Mouse (Mus musculus): Measurements from ENCODE around the gene Stk11. TPM values are rescaled to one million over a fixed set of nuclear protein-coding genes. Genes with fewer than 3 reads are reported as not detected.

Gene Stk11
- polyA plus RNA-seq, 1 experiment from 2014 or later, result 21.1 TPM

DNA sequence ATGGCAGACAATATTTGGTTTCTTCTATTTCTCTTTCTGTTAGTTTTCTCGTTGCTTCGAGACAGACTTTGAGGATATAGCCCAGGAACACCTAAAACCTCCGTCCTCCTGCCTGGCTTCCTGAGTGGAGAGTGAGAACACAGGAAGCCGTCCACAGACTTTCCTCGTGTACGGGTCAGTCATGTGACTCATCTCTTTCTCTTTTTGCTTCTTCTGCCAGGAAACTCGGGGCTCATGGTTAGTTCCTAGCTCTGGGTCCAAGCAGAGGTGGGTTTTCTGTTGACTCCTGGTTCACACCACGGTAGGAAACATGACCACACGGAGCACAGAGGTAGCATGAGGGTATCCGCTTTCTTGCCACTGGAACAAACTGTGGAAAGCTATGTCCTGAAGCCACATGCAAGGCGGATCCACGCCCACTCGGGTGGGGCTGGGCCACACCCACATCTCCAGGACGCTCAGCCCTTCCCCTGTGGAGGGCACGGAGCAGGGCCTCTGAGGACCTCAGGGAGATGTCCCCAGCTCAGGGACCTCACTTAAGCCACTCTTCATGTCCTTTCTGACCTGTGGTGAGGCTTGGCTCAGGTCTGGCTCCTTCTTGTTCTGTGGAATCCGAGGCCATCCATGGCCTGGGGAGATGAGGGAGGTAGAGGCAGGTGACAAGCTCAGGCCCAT lies 35.1 kb upstream of the Stk11 start:
- Histone ChIP-seq H3K27ac (peak overlapping the region; percentile 23; the same call in 1 of the 2 replicates), H3K36me3 (peaks cover 76% of the 10 kb centered on the region)
- no peak for DNase-seq (ENCODE audit: low spot score)

DNA sequence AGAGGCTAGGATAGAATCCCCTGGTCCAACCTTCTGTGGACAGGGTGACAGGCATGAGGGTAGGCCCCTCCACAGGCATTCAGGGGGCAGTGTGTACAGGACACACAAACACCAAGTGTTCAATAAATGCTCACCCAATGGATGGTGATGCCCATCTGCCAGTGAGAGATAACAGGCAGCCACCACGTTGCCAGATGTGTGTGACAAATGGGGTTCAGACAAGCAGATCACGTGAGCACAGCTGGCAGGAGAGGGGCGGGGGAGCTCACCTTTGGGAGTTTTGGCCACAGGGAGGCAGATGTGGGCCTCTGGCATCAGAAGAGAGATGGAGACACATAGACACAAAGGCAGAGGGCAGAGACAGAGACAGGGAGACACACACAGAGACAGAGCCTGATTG lies 34.5 kb upstream of the Stk11 start:
- Histone ChIP-seq H3K36me3 (peaks cover 79% of the 10 kb centered on the region), H3K4me1 (replicated peaks) (peaks cover 5% of the 10 kb centered on the region), H3K4me3 (no peak overlapping the region), H3K27me3 (ENCODE audit: insufficient read depth, poor library complexity, severe bottlenecking) (no peaks in the 10 kb centered on the region), H3K9me3 (no peaks in the 10 kb centered on the region), H3K27ac (peak overlapping the region; percentile 23; the same call in 1 of the 2 replicates)
- DNase-seq (ENCODE audit: low spot score), result no peak
- WGBS, result 76% methylated on average over 3 of the region's 3 CpGs

More for the DNA sequence above, 35.1 kb upstream of the Stk11 start:
- Histone ChIP-seq H3K27me3 (ENCODE audit: insufficient read depth, poor library complexity, severe bottlenecking) (no peaks in the 10 kb centered on the region), H3K4me1 (replicated peaks) (peaks cover 11% of the 10 kb centered on the region), H3K4me3 (no peak overlapping the region), H3K9me3 (no peaks in the 10 kb centered on the region)
- 87% methylated on average over 16 of the region's 16 CpGs for WGBS

DNA sequence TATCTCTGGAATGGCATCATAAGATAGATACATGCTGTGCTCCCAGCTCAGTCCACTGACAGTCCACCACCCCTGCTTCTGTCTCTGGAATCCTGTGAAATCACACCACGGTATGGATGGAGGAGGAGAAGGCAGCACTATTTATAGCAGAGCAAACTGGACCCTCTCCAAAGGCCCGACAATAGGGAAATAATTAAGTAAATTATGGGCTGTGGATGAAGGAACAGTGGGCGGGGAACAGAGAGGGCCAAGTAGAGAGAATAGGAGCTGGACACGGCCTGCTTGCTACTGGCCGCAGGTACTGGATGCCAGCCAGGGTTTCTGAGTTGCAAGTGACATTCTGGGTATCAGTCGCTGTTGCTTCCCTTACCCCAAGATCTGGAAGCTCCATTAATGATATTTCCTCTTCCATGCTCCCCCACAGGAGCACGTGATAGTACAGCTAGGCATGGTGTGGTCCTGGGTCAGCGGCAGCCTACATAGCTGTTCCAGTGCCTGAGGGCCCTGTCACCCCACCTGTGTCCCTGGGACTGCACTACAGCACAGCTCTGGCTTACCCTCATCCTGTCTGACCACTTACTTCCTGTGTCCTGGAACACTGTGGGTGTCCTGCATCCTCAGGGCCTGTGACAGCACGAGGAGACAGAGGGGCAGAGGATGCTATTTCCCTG lies 30.7 kb upstream of the Stk11 start:
- no peaks in the 10 kb centered on the region for H3K9me3 ChIP-seq

DNA sequence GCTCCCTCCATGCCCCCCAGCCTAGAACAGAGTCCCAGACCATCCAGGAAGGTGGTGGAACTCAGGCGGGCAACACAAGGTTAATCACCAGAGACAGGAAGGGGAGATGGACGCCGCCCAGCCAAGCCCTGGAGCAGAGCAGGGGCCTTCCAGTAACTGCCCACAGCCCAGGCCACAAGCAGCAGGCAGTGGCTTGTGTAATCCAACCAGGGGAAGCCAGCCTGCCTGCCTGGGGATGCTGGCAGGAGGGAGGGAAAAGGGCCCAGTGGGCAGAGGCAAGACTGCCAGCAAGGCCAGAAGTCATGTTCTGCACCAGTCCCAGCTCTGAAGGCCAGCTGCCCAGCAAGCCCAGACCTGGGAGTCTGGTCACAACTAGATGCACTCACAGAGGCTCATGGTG lies 28.8 kb upstream of the Stk11 start:
- Histone ChIP-seq H3K36me3 (peaks cover 50% of the 10 kb centered on the region), H3K27me3 (ENCODE audit: insufficient read depth, poor library complexity, severe bottlenecking) (no peaks in the 10 kb centered on the region), H3K4me3 (no peak overlapping the region), H3K9me3 (no peaks in the 10 kb centered on the region), H3K4me1 (replicated peaks) (peaks cover 7% of the 10 kb centered on the region), H3K27ac (no peak overlapping the region)
- no peak for DNase-seq (ENCODE audit: low spot score)
- WGBS, result 92% methylated on average over 3 of the region's 3 CpGs

More for the DNA sequence above, 30.7 kb upstream of the Stk11 start:
- Histone ChIP-seq H3K36me3 (peaks cover 62% of the 10 kb centered on the region), H3K4me1 (replicated peaks) (peaks cover 10% of the 10 kb centered on the region), H3K4me3 (no peak overlapping the region), H3K27me3 (ENCODE audit: insufficient read depth, poor library complexity, severe bottlenecking) (no peaks in the 10 kb centered on the region), H3K27ac (no peak overlapping the region)
- WGBS, result 87% methylated on average over 9 of the region's 9 CpGs
- DNase-seq (ENCODE audit: low spot score), result no peak

DNA sequence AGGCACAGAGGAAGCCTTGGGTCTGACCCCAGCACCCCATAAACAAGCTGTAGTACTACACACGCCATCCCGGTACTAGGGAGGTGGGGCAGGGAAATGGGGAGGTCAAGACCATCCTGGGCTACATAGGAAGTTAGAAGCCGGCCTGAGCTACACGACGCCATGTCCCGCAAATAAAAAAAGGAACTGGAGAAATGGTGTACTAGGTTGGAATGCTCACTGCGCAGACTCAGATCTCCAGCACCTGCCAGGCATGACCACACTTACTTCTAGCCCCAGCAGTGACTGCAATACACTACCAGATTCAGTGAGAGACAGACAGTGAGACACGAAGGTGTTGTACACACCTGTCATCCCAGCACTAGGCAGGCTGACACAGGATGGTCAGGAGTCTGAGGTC lies 28.1 kb upstream of the Stk11 start:
- DNase-seq (ENCODE audit: low spot score), result no peak
- peaks cover 43% of the 10 kb centered on the region for H3K36me3 ChIP-seq
- no peaks in the 10 kb centered on the region for H3K9me3 ChIP-seq
- no peak overlapping the region for H3K4me3 ChIP-seq
- no peak overlapping the region for H3K27ac ChIP-seq
- H3K4me1 ChIP-seq (replicated peaks), result peaks cover 7% of the 10 kb centered on the region
- H3K27me3 ChIP-seq (ENCODE audit: insufficient read depth, poor library complexity, severe bottlenecking), result no peaks in the 10 kb centered on the region
- WGBS, result 88% methylated on average over 8 of the region's 8 CpGs

DNA sequence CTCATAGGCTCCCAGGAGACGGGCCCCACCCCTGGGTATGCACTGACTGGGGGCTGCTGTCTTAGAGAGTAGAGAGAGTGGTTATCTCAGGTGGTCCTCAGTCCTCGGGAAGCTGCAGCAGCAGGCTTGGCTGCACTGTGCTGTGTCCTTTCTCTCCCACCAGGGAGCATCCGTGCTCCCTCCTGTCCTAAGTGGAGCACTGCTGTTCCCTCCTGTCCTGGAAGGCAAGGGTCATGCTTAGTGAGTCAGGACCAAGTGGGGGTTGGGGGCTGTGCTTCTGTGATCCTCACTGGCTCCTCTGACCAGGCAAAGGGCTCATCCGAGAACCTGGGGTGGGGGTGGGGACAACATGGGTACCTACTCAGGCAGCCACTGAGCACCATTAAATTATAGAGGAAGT lies 26.5 kb upstream of the Stk11 start:
- peaks cover 27% of the 10 kb centered on the region for H3K36me3 ChIP-seq
- WGBS, result 55% methylated on average over 4 of the region's 4 CpGs
- DNase-seq (ENCODE audit: low spot score), result no peak

DNA sequence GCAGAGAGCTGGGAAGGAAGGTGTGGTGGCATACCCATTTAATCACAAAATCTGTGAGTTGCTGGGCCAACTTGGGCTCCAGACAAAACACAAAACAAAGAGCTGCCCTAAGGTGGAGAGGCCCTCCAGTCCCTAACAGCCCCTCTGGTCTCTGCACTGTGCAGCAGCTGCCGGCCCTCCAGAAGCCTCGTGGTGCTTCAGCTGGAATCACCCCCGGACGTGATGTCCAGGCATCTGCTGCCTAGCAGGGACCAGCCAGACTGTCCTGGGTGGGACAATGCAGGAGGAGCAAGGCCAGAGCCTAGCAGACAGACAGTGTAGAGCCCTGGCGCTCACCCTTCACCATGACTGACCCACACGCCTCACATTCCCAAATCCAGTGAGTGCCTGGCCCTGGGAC lies 24.1 kb upstream of the Stk11 start:
- no peaks in the 10 kb centered on the region for H3K27me3 ChIP-seq (ENCODE audit: insufficient read depth, poor library complexity, severe bottlenecking)
- DNase-seq (ENCODE audit: low spot score), result no peak
- no peak overlapping the region for H3K4me3 ChIP-seq
- 90% methylated on average over 6 of the region's 6 CpGs for WGBS
- H3K9me3 ChIP-seq, result no peaks in the 10 kb centered on the region
- peaks cover 7% of the 10 kb centered on the region; the same call in 1 of the 2 replicates for H3K36me3 ChIP-seq
- peaks cover 29% of the 10 kb centered on the region for H3K4me1 ChIP-seq (replicated peaks)
- peak overlapping the region; percentile 1; the same call in 1 of the 2 replicates for H3K27ac ChIP-seq

More for the DNA sequence above, 26.5 kb upstream of the Stk11 start:
- Histone ChIP-seq H3K4me3 (no peak overlapping the region), H3K4me1 (replicated peaks) (peaks cover 8% of the 10 kb centered on the region), H3K9me3 (no peaks in the 10 kb centered on the region), H3K27me3 (ENCODE audit: insufficient read depth, poor library complexity, severe bottlenecking) (no peaks in the 10 kb centered on the region), H3K27ac (peak overlapping the region; percentile 63; the same call in 1 of the 2 replicates)

DNA sequence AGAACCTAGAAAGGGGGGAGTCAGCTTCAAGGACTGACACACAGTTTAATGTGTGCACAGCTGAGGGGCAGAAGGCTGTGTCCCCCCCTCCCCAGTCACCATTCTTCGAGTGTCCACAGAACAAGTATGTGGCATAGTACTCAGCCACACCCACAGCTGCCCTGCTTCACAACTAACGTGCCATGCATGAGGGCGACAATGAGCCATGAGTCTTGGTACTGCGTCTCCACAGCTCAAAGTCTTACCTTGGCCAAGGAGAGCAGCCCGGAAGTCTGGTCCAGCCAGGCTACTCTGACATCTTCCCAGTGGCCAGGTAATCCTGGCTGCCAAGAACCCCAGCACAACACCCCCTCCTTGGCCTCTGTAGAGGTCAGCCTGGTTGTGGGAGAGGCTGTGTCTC lies 22.9 kb upstream of the Stk11 start:
- Histone ChIP-seq H3K9me3 (no peaks in the 10 kb centered on the region), H3K27me3 (ENCODE audit: insufficient read depth, poor library complexity, severe bottlenecking) (no peaks in the 10 kb centered on the region), H3K4me1 (replicated peaks) (peaks cover 40% of the 10 kb centered on the region), H3K36me3 (peaks cover 7% of the 10 kb centered on the region; the same call in 1 of the 2 replicates), H3K4me3 (no peak overlapping the region), H3K27ac (no peak overlapping the region)
- 87% methylated on average over 5 of the region's 5 CpGs for WGBS
- no peak for DNase-seq (ENCODE audit: low spot score)

DNA sequence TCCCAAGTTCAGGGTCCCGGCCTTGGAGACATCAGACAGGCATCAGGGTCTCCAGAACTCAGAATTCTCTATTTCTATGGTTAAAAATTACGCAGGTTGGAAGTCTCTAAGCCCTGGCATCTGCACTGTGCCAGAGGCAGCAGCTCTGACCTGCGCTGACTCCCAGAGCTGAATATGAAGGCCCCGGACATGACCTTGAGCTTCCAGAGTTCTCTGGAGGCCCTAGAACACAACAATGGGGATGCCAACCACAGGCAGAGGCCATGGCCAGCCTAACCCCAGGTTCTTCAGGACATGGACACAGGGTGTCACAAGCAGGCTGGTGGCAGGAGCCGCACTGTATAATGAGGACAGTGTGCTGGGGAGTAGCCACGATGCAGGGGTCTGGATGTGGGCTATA lies 21.5 kb upstream of the Stk11 start:
- Histone ChIP-seq H3K27ac (no peak overlapping the region), H3K4me1 (replicated peaks) (peaks cover 47% of the 10 kb centered on the region)

DNA sequence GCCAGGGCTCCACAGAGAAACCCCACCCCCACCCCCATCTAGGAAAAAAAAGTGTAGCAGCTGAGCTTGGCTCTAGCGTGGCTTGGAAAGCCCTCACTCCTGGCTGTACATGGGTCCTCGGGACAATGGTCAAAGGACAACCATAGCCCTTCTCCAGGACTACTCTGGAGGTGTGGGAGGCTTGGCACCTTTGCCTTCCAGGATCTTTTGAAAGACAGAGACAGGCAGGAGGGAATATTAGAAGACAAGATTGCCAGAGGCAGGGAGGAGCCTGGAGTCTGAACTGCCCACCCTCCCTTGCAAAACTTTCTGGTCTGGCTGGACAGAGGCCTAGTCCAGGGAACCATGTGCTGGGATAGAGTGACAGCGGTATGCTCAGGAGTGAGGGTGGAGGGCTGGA lies 20.9 kb upstream of the Stk11 start:
- Histone ChIP-seq H3K36me3 (0 out of 2 replicates have a peak, but pooled peaks cover 7% of the 10 kb centered on the region), H3K27ac (peak overlapping the region; percentile 29; the same call in 1 of the 2 replicates), H3K4me3 (no peak overlapping the region), H3K4me1 (replicated peaks) (peaks cover 48% of the 10 kb centered on the region), H3K9me3 (no peaks in the 10 kb centered on the region), H3K27me3 (ENCODE audit: insufficient read depth, poor library complexity, severe bottlenecking) (no peaks in the 10 kb centered on the region)
- no peak for DNase-seq (ENCODE audit: low spot score)
- WGBS, result 86% methylated on average over 3 of the region's 3 CpGs

More for the DNA sequence above, 21.5 kb upstream of the Stk11 start:
- H3K9me3 ChIP-seq, result no peaks in the 10 kb centered on the region
- 93% methylated on average over 6 of the region's 6 CpGs for WGBS
- H3K36me3 ChIP-seq, result peaks cover 7% of the 10 kb centered on the region; the same call in 1 of the 2 replicates
- H3K4me3 ChIP-seq, result no peak overlapping the region
- DNase-seq (ENCODE audit: low spot score), result no peak
- H3K27me3 ChIP-seq (ENCODE audit: insufficient read depth, poor library complexity, severe bottlenecking), result no peaks in the 10 kb centered on the region

DNA sequence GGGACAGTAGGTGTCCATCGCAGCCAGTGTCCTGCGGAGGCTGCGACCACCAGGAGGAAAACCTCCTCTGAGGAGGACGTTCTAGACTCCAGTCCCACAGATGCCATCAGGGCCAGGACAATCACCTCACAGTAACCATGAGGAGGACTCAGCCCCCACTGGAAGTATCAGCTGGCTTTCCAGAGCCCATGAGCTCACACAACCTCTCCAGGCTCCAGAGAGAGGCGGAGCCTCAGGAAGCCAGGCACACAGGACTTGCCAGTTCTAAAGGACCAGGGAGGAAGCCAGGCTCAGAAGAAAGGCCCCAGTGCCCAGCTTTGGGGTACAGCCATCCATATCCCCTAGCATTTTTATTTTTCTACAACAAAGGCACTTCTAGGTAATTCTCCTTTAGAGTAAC lies 20.1 kb upstream of the Stk11 start:
- Histone ChIP-seq H3K4me3 (no peak overlapping the region), H3K4me1 (replicated peaks) (peaks cover 56% of the 10 kb centered on the region), H3K27ac (no peak overlapping the region)

DNA sequence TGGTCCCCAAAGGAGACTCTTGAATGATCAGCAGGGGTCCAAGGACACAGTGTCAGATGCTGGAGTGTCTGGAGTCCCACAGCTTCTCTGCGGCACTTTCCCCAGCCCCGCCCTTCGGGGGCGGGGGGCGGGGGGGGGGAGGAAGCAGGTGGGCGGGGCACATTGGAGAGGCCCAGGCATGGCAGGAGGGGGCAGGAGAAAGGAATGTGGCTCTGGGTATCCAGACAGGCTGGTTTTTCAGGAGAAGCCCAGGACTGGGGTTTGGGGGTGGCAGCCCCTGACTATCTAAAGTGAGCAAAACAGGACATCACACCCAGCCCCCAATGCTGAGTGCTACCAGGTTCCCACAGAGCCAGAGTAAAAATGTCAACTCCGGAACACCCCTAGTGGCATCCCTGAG lies 18.3 kb upstream of the Stk11 start:
- Histone ChIP-seq H3K4me3 (peak overlapping the region; percentile 2; the same call in 1 of the 2 replicates), H3K4me1 (replicated peaks) (peaks cover 72% of the 10 kb centered on the region), H3K36me3 (no peaks in the 10 kb centered on the region), H3K27ac (peak overlapping the region; percentile 13; the same call in 1 of the 2 replicates), H3K27me3 (ENCODE audit: insufficient read depth, poor library complexity, severe bottlenecking) (no peaks in the 10 kb centered on the region), H3K9me3 (no peaks in the 10 kb centered on the region)
- WGBS, result 19% methylated on average over 7 of the region's 7 CpGs
- peak; percentile 26 for DNase-seq (ENCODE audit: low spot score)

More for the DNA sequence above, 20.1 kb upstream of the Stk11 start:
- H3K36me3 ChIP-seq, result 0 out of 2 replicates have a peak, but pooled peaks cover 2% of the 10 kb centered on the region
- no peaks in the 10 kb centered on the region for H3K27me3 ChIP-seq (ENCODE audit: insufficient read depth, poor library complexity, severe bottlenecking)
- no peak for DNase-seq (ENCODE audit: low spot score)
- no peaks in the 10 kb centered on the region for H3K9me3 ChIP-seq
- WGBS, result 87% methylated on average over 5 of the region's 5 CpGs

DNA sequence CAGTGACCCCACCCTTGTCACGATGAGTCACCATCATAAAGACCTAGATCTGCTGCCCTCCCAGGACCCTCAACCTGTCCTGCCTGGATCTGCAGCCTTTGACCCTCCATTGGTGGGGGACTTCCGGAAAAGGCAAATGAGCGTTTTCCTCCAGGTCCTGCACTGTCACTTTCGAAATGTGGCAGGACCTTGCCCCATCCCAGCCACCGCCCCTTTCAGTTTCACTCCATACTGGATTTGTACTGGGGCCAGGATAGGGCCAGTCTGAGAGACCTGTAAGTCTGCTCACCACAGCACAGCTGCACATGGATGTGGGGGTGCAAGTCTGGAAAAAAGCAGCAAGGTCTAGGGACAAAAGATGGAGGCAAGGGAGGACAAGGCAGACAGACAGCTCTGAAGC lies 17.0 kb upstream of the Stk11 start:
- WGBS, result 81% methylated on average over 5 of the region's 5 CpGs
- Histone ChIP-seq H3K27ac (no peak overlapping the region), H3K36me3 (no peaks in the 10 kb centered on the region), H3K4me3 (no peak overlapping the region), H3K4me1 (replicated peaks) (peaks cover 78% of the 10 kb centered on the region), H3K9me3 (no peaks in the 10 kb centered on the region), H3K27me3 (ENCODE audit: insufficient read depth, poor library complexity, severe bottlenecking) (no peaks in the 10 kb centered on the region)
- no peak for DNase-seq (ENCODE audit: low spot score)

Measured in hindbrain, embryonic 10.5 days (tissue).